Mouse (Mus musculus): ENCODE data around the gene Asic2.

The Asic2 gene

GRCm38 (mm10) chr11:81968401-81968881 is at the start of gene Asic2:
Asic2 (minus strand) TSS chr11:81968457.
- no peak for DNase-seq

- no peak for DNase-seq
These were observed 48.0 kb upstream of the Asic2 start for GRCm38 (mm10) chr11:82016181-82016780.

GRCm38 (mm10) chr11:82015066-82015465 is 46.8 kb upstream of the Asic2 start:
- no peak for DNase-seq

GRCm38 (mm10) chr11:82013756-82014155 is 45.5 kb upstream of the Asic2 start:
- no peak for DNase-seq

GRCm38 (mm10) chr11:82011411-82012193 is 43.3 kb upstream of the Asic2 start:
- no peak for DNase-seq

- DNase-seq = no peak
These were observed 41.9 kb upstream of the Asic2 start for GRCm38 (mm10) chr11:82010115-82010514.

- no peak for DNase-seq
These were observed 38.7 kb upstream of the Asic2 start for GRCm38 (mm10) chr11:82006796-82007423.

- DNase-seq = no peak
These were observed 36.6 kb upstream of the Asic2 start for GRCm38 (mm10) chr11:82004810-82005209.

- DNase-seq = no peak
These were observed 32.3 kb upstream of the Asic2 start for GRCm38 (mm10) chr11:82000581-82000980.

GRCm38 (mm10) chr11:81999469-81999868 is 31.2 kb upstream of the Asic2 start:
- DNase-seq = no peak

- no peak for DNase-seq
These were observed 30.4 kb upstream of the Asic2 start for GRCm38 (mm10) chr11:81998646-81999045.

- DNase-seq = no peak
These were observed 28.8 kb upstream of the Asic2 start for GRCm38 (mm10) chr11:81997085-81997484.

- DNase-seq = peak; percentile 50
These were observed 28.1 kb upstream of the Asic2 start for GRCm38 (mm10) chr11:81996172-81996841.

GRCm38 (mm10) chr11:81983146-81983545 is 14.9 kb upstream of the Asic2 start:
- peak; percentile 65 for DNase-seq

- no peak for DNase-seq
These were observed 13.9 kb upstream of the Asic2 start for GRCm38 (mm10) chr11:81982191-81982590.

- no peak for DNase-seq
These were observed 6.3 kb upstream of the Asic2 start for GRCm38 (mm10) chr11:81974577-81974976.

GRCm38 (mm10) chr11:81973699-81974098 is 5.4 kb upstream of the Asic2 start:
- DNase-seq = no peak

- no peak for DNase-seq
These were observed 3.8 kb upstream of the Asic2 start for GRCm38 (mm10) chr11:81972044-81972443.

- no peak for DNase-seq
These were observed 1.5 kb downstream of the Asic2 start for GRCm38 (mm10) chr11:81966626-81967289.

- DNase-seq = no peak
These were observed 2.3 kb downstream of the Asic2 start for GRCm38 (mm10) chr11:81965653-81966625.

GRCm38 (mm10) chr11:81964561-81964960 is 3.7 kb downstream of the Asic2 start:
- DNase-seq = no peak
